Mouse (Mus musculus) adrenal gland, adult 2 months (tissue): ENCODE results near the gene Prpf40b. TPM values are rescaled to one million over a fixed set of nuclear protein-coding genes. Genes with fewer than 3 reads are reported as not detected.
A peak's percentile ranks its signal among the peaks of the same experiment; 100 is the strongest.
"Not testable (repeated sequence)": the region's sequence is repeated elsewhere in the genome, so short reads cannot be mapped to it uniquely, and the experiment has no call there.

Experiments used
- DNase-seq: peaks from one replicate; pipeline ENCODE4 v3.0.0; 2021
- long read RNA-seq: library from polyadenylated mRNA; stranded (forward); transcript quantifications from one replicate; pipeline ENCODE4 v2.0.0, GENCODE M21; 2021
- polyA plus RNA-seq: library from polyadenylated mRNA; depleted of rRNA; stranded (reverse); fragments of >200 nt; gene quantifications from 2 replicates; pipeline ENCODE4 v1.2.3, GENCODE M21; 2012; rRNA removed
- total RNA-seq, 2 experiments: library from RNA; stranded (reverse); gene quantifications; 2 replicates each; pipeline ENCODE4 v1.2.3; 2021

Prpf40b gene
- total RNA-seq (10 to 100 TPM; 38.8 to 41.0 TPM), polyA plus RNA-seq (84.1 and 106 TPM in 2 replicates)
- long read RNA-seq, partial matches to known transcripts, result 2 of 23 reads
- long read RNA-seq, other reads (novel, unspliced or antisense), result 21 of 23 reads

- DNase-seq, result peak; percentile 98
Measured at GRCm38 (mm10) chr15:99294813-99295374, at the start of gene Prpf40b. Gene Prpf40b (plus strand): TSS chr15:99295087.

DNA sequence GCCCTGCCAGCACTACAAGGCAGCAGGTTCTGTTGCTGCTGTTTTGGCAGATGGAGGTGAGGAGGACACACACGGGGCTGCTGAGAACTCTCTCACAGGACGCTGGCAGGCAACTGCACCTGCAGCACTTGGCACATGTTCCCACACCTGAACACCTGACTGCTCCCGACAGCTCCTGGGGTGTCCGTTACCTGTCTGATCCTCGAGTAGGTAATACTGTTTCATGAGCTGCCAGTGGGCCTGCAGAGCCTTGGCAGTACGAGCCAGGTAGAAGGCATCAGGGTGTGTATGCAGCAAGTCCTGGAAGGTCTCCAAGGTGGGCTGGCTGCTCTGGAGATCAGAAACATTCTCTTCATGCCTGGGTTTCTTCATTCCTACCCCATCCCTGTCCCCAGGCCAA lies 48.2 kb upstream of the Prpf40b start:
- DNase-seq, result not testable (repeated sequence)

DNA sequence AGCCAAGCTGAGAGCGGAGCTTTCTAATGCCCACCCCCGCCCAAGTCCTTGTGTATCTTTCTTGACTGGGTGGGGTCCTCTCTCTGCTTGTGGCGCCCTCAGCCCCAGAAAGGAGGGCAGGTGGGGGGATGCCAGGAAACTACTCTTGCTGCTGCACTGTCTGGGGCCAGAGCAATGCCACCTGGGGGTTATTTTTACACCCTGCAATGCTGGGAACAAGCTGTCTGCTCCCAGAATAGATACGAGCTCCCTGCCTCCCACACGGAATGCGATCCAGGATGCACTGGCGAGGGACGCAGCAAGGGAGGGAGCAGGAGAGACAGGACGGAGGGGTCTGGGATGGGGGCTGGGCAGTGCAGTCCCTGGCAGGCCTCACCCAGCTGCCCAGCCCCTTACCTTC lies 45.9 kb upstream of the Prpf40b start:
- DNase-seq, result no peak

DNA sequence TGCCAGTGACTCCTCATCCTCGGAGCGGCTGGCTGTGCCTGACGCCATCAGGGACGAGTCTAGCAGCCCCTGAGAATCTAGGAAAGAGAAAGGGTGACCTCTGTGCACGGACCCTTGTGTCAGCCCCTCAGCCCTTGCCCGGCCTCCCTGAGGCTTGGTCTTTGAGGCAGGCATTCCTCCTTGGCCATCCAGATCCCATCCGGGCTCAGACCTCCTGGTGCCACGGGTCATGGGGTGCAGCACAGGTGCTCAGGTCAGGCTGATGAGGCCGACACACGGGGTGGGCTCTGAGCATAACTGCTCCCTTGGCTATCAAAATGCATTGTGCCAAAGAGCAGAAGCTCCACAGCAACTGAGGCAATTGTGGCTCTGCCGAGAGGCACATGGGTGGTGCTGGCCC lies 44.9 kb upstream of the Prpf40b start:
- DNase-seq, result no peak

DNA sequence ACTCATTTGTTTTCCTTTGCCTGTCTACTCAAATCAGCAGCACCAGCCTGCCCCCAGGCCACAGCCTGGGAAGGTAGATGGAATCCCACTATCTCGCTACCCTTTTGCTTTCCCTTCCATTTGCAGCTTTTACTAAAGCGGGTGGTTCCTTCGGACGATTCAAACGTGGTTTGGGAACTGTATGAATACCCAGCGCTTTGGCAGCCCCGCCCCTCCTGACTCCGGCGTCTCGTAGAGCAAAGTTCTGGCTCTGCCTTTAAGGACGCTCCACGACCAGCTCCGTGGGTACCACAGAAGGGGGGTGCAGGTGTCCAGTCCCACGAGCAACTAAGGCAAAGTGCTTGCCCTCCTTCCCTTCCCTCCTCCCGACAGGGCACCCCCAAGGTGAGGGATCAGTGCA lies 43.8 kb upstream of the Prpf40b start:
- DNase-seq, result peak; percentile 48

GRCm38 (mm10) chr15:99251626-99252380 lies 43.1 kb upstream of the Prpf40b start, which contains the start of gene Mcrs1:
Gene Mcrs1 (minus strand): TSS chr15:99251961.
- peak; percentile 97 for DNase-seq

DNA sequence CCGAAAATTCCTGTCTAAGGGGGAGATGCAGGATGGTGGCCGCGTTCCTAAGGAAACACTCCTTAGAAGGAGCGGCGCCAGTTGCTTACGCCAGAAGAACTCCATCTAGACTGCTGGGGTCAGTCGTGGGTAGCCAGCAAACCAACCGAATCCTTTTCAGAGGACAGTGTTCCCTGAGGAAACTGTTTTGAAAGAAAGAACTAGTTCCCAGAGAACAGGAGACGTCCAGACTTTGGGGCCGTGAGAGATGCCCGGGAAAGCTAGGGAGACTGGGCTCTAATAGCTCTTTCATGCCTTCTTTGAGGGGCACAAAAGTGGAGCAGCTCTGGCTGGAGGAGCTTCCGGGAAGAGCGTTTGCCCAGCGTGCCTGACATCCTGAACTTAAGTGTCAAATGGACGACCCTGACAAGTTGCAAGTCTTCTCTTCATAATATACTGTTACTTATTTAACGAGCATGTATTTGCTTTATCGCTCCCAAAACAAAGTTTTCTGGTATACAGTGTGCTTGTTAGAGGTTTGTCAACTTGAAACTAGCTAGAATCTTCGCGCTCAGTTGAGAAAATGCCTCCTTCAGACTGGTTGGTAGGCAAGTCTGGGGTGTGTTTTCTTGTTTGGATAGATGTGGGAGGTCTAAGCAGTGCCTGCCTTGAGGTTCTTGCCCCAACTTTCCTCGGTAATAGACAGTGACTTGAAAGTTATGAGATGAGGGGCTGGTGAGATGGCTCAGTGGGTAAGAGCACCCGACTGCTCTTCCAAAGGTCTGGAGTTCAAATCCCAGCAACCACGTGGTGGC lies 42.3 kb upstream of the Prpf40b start:
- DNase-seq, result no peak

DNA sequence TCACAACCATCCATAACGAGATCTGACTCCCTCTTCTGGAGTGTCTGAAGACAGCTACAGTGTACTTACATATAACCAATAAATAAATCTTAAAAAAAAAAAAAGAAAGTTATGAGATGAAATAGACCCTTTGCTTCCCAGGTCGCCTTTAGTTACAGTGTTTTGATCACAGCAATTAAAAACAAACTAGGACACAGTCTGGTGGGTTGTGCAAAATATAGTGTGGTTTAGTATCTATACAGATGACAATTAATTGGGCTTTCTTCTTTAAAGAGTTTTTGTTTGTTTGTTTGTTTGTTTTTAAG lies 41.8 kb upstream of the Prpf40b start:
- DNase-seq, result not testable (repeated sequence)

DNA sequence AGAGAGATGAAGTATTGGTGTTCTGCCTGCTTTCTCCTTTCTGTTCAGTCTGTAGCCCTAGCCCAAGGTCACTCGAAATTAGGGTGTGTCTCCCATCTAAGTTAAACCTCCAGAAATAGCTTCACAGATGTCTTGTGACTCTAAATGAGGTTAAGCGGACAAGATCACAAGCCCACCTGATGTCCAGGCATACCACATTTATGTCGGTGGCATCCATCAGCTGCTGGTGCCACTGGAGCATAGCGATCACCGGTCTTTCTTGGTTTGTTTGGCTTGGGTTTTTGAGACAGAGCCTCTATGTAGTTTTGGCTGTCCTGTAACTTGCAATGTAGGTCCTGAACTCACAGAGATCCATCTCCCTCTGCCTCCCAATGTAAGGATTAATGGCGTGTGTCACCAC lies 41.1 kb upstream of the Prpf40b start:
- DNase-seq, result no peak

- no peak for DNase-seq
Measured at GRCm38 (mm10) chr15:99254477-99255005, 40.3 kb upstream of the Prpf40b start.

- DNase-seq, result no peak
Measured at GRCm38 (mm10) chr15:99255241-99255749, 39.6 kb upstream of the Prpf40b start.

DNA sequence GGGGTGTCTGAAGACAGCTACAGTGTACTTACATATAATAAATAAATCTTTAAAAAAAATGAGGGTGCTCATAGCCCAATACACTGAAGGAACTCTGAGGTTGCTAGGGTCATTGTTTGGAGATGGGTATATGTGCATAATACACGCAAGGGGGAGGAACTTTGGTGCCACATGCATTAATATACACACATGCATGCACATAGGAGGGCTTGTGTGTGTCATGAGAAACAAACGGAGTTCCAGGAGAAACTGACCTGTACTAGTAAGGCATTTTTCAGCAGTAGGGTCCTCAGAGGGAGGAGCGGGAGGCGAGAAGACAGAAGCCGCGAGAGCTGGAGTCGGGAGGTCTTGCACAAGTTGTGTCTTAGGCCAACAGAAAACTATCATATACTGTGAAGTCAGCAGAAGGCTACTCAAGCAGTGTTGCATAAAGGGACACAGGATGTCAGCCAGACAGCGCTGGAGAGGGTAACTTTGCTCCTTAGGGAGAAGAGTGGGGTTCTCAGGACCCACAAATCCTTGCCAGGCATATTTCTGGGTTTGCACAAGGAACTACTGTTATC lies 35.6 kb upstream of the Prpf40b start:
- DNase-seq, result no peak

DNA sequence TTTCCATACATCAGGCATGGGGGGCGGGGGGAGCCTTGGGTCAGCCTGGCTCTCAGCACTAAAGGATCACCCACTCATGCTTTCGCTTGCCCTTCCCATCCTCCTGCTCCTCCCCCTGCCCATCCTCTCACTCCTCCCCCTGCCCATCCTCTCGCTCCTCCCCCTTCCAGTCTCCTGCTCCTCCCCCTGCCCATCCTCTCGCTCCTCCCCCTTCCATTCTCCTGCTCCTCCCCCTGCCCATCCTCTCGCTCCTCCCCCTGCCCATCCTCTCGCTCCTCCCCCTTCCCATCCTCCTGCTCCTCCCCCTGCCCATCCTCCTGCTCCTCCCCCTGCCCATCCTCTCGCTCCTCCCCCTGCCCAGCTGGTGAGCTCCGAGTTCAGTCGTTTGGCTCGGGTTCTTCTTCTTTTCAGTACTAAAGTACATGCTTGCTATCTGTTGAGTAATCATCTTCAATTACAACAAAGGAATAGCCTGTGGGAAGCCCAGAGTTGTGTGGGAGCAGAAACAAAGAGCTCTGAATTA lies 35.1 kb upstream of the Prpf40b start:
- DNase-seq, result peak; percentile 86

- DNase-seq, result no peak
Measured at GRCm38 (mm10) chr15:99262702-99263101, 32.2 kb upstream of the Prpf40b start.

DNA sequence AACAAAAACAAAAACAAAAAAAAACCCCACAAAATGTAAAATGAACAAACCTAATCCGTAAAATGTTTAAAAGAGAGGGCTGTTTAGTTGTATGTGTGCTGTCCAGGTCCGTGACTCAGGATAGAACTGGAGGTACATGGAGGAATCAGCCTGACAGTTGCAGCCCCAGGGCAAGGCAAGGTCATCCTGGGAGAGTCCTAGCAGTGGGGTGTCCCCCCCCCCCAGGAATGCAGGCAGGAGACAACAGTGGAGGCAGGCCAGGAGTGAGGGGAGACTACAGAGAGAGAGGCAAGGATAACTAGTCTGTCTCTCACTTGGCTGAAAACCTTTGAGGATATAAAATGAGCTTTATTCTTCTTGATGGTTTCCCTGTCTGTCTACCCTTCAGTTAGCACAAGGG lies 30.5 kb upstream of the Prpf40b start:
- no peak for DNase-seq

DNA sequence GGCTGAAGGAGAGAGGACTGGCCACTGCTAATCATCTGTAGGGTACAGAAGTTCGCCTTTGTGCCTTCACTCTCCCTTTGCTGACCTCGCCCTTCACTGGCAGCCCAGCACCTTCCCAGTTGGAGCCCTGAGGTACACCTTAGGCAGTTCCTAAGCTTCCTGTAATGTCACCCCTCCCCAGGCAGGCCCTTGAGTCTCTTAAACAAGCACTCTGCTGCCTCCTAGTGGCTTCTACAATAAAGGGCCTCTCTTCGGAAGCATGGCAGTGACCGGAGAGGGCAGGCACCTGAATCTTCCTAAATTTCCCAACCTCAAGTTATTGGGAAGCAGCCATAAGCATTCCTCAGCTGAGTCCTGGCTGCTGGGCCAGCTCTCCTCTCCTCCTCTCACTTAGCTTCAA lies 29.2 kb upstream of the Prpf40b start:
- DNase-seq, result peak; percentile 67

GRCm38 (mm10) chr15:99276095-99276494 lies 18.8 kb upstream of the Prpf40b start:
- no peak for DNase-seq

GRCm38 (mm10) chr15:99278271-99278670 lies 16.6 kb upstream of the Prpf40b start:
- DNase-seq, result no peak

GRCm38 (mm10) chr15:99283456-99283855 lies 11.4 kb upstream of the Prpf40b start:
- no peak for DNase-seq

DNA sequence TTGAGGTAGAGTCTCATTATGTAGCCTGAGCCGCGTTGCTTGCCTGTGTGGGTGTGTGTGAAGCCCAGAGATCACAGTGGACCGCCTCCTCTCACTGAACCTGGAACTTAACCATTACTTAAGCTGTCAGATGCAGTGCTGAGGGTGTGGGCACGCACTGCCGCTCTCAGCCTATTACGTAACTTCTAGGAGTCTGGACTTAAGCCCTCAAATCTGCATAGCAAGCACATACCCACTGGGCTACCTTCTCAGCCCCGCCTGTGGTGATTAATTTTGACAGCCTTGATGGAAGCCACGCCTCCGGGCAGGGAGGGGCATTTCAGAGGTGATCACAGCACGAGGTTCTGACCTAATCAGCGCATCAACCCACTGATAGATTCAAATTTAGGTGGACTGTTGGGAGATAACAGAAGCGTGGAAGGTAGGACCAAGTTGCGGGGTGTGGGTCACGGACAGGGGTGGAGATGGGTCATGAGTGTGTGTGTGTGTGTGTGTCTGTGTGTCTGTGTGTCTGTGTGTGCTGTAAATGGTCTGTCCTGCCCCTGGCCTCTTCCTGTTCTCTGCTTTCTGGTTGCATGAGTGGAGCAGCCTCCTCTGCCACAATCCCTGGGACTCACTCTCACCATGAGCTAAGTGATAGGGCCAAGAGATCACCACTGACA lies 10.2 kb upstream of the Prpf40b start:
- peak; percentile 28 for DNase-seq

DNA sequence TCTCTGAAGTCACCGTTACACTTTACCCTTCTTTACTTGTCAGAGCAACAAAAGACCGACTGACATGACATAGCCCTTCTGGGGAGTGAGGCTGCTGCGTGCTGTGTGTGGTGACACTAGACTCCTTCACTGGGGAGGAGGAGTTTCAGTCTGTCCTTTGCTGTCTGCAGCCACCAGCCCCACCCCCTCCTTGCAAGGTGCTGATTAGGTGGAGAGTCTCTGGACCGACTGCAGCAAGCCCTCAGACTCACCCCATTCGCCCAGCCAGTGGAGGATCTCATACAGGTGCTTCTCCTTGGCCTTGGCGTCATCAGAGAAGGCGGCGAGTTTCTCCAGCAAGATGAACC lies 9.7 kb upstream of the Prpf40b start:
- DNase-seq, result no peak
